Mouse (Mus musculus): Measurements from ENCODE around the gene Tspan1.
A peak's percentile ranks its signal among the peaks of the same experiment; 100 is the strongest.

The Tspan1 gene

GRCm38 (mm10) chr4:116165708-116166407 lies 1.5 kb downstream of the Tspan1 start:
- DNase-seq: no peak

GRCm38 (mm10) chr4:116164759-116165554 lies 2.4 kb downstream of the Tspan1 start:
- no peak for DNase-seq

- DNase-seq: no peak
These were observed 5.3 kb downstream of the Tspan1 start for GRCm38 (mm10) chr4:116162142-116162541.

- no peak for DNase-seq
These were observed 6.6 kb downstream of the Tspan1 start for GRCm38 (mm10) chr4:116160769-116161168.

GRCm38 (mm10) chr4:116159912-116160311 lies 7.5 kb downstream of the Tspan1 start:
- DNase-seq: peak; percentile 68 to 79

- DNase-seq: no peak
These were observed 9.5 kb downstream of the Tspan1 start for GRCm38 (mm10) chr4:116157882-116158281.

- DNase-seq: no peak
These were observed 14.7 kb downstream of the Tspan1 start for GRCm38 (mm10) chr4:116152702-116153101.

GRCm38 (mm10) chr4:116151238-116151637 lies 16.2 kb downstream of the Tspan1 start, which contains the start of gene Lurap1:
TSS of gene Lurap1 (minus strand) at chr4:116151338.
- no peak for DNase-seq

GRCm38 (mm10) chr4:116150862-116151221 lies 16.6 kb downstream of the Tspan1 start:
- no peak for DNase-seq

GRCm38 (mm10) chr4:116150156-116150861 lies 17.1 kb downstream of the Tspan1 start:
- peak; percentile 75 to 82 for DNase-seq

GRCm38 (mm10) chr4:116149812-116150155 lies 17.6 kb downstream of the Tspan1 start:
- DNase-seq: no peak

GRCm38 (mm10) chr4:116143891-116144717 lies 23.3 kb downstream of the Tspan1 start:
- DNase-seq: peak; percentile 85 to 90

- DNase-seq: peak; percentile 96 to 97
These were observed 24.0 kb downstream of the Tspan1 start for GRCm38 (mm10) chr4:116143317-116143811.

- no peak for DNase-seq
These were observed 25.1 kb downstream of the Tspan1 start for GRCm38 (mm10) chr4:116142269-116142668.

- no peak for DNase-seq
These were observed 25.7 kb downstream of the Tspan1 start for GRCm38 (mm10) chr4:116141736-116142135.

- DNase-seq: no peak
These were observed 26.4 kb downstream of the Tspan1 start for GRCm38 (mm10) chr4:116140801-116141574.

GRCm38 (mm10) chr4:116137421-116137996 lies 29.9 kb downstream of the Tspan1 start:
- DNase-seq: peak in 1 of 2 experiments; percentile 12

- DNase-seq: peak in 1 of 2 experiments; percentile 43
These were observed 32.4 kb downstream of the Tspan1 start for GRCm38 (mm10) chr4:116134990-116135389.

GRCm38 (mm10) chr4:116133126-116133525 lies 34.3 kb downstream of the Tspan1 start:
- DNase-seq: peak in 1 of 2 experiments; percentile 13

- peak in 1 of 2 experiments; percentile 3 for DNase-seq
These were observed 39.4 kb downstream of the Tspan1 start for GRCm38 (mm10) chr4:116127956-116128355.

- no peak for DNase-seq
These were observed 41.5 kb downstream of the Tspan1 start for GRCm38 (mm10) chr4:116125803-116126386.

All from cerebellum, postnatal 14 days (tissue).